Mouse (Mus musculus): Measurements from ENCODE around the gene Pde5a. TPM values are rescaled to one million over a fixed set of nuclear protein-coding genes. Genes with fewer than 3 reads are reported as not detected.

The Pde5a gene
- total RNA-seq, 1 experiment = 1.6 TPM

DNA sequence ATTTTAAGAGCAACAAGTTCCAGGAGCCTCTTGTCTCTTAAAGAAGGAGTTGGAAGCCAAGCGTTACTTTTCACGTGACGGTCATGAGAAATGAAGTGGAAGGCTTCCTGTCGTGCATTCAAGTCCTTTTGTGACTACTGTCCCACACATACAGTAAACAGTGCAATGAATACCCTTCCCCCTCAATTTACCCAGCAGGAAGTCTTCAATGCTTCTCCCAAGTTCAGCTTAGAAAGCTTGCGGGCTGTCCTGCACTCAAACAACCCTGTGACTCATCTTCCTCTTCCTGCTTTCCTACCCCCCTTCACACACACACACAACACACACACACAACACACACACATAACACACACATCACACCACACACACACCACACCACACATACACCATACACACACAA is 105.8 kb downstream of the Pde5a start:
- Histone ChIP-seq H3K36me3 (ENCODE audit: control insufficient read depth, insufficient read depth, low read length, poor library complexity, severe bottlenecking) (no peaks in the 10 kb centered on the region), H3K9ac (ENCODE audit: insufficient read depth, low read depth, low read length, poor library complexity, severe bottlenecking) (no peak overlapping the region), H3K4me1 (ENCODE audit: control insufficient read depth in 2 of 2, insufficient read depth in 2 of 2, low read length in 2 of 2, poor library complexity in 1 of 2) (0 out of 4 replicates have a peak, but pooled peaks cover 0 to 1% of the 10 kb centered on the region in 2 experiments), H3K9me3 (ENCODE audit: control insufficient read depth, insufficient read depth, low read depth, low read length) (no peaks in the 10 kb centered on the region), H3K27ac (ENCODE audit: insufficient read depth, low read depth, low read length, poor library complexity, severe bottlenecking) (no peak overlapping the region), H3K4me3 (ENCODE audit: insufficient read depth in 1 of 2, low read depth in 1 of 2, low read length in 2 of 2, poor library complexity in 1 of 2, severe bottlenecking in 1 of 2) (no peak overlapping the region)
- DNase-seq (ENCODE audit: low read depth, low spot score) = no peak
- TF ChIP-seq ZNF384 (IDR thresholded peaks at IDR 0.05; ENCODE audit: low read depth, low read length) (no peak), CHD2 (IDR thresholded peaks at IDR 0.05; ENCODE audit: low read depth, low read length) (no peak), HCFC1 (IDR thresholded peaks at IDR 0.05; ENCODE audit: borderline replicate concordance, insufficient read depth, low read length) (no peak), MAFK (IDR thresholded peaks at IDR 0.05; ENCODE audit: insufficient read depth, low read depth, low read length) (no peak), ZC3H11A (IDR thresholded peaks at IDR 0.05; ENCODE audit: borderline replicate concordance, low read depth, low read length) (no peak)
- in situ Hi-C loops (cut with MboI; ENCODE audit: low sequenced_read_pairs in 2 of 2, unreplicated experiment in 2 of 2) = no loop called here

DNA sequence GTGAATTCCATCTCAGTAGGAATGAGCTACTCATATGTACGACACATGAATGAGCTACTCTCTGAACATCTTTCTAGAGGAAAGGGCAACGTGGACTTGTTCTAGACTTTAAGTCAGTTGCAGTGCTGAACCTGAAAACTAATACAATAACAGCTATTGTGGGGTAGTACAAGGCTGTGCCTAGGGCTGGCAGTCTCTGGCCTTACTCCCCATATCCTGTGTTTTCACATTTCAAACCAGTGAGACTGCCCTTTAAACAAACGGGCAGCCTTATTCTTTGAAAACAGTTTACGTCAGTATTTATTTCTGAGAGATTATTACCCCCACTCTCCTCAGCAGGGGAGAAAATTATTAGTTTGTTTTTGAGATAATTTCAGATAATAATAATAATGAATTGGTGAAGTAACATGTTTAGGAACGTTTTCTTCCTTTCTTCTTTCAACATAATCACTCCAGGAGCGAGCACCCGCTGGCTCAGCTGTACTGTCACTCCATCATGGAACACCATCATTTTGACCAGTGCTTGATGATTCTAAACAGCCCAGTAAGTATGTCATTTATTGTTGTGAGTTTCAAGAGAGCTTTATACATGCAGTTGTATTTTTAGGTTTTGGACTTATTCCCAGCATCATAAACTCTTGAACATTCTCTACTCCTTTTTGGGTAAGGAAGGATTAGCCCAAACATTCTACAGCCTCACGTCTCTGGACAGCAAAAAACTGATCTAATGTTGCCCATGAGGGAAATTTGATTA is 106.5 kb downstream of the Pde5a start:
- H3K9ac ChIP-seq (ENCODE audit: insufficient read depth, low read depth, low read length, poor library complexity, severe bottlenecking) = no peak overlapping the region
- in situ Hi-C loops (cut with MboI; ENCODE audit: low sequenced_read_pairs in 2 of 2, unreplicated experiment in 2 of 2) = no loop called here
- no peak for DNase-seq (ENCODE audit: low read depth, low spot score)
- H3K36me3 ChIP-seq (ENCODE audit: control insufficient read depth, insufficient read depth, low read length, poor library complexity, severe bottlenecking) = no peaks in the 10 kb centered on the region
- no peak overlapping the region for H3K27ac ChIP-seq (ENCODE audit: insufficient read depth, low read depth, low read length, poor library complexity, severe bottlenecking)
- H3K9me3 ChIP-seq (ENCODE audit: control insufficient read depth, insufficient read depth, low read depth, low read length) = no peaks in the 10 kb centered on the region
- no peak overlapping the region for H3K4me3 ChIP-seq (ENCODE audit: insufficient read depth in 1 of 2, low read depth in 1 of 2, low read length in 2 of 2, poor library complexity in 1 of 2, severe bottlenecking in 1 of 2)
- 0 out of 4 replicates have a peak, but pooled peaks cover 0 to 1% of the 10 kb centered on the region in 2 experiments for H3K4me1 ChIP-seq (ENCODE audit: control insufficient read depth in 2 of 2, insufficient read depth in 2 of 2, low read length in 2 of 2, poor library complexity in 1 of 2)
- no peak for TF ChIP-seq MAFK (IDR thresholded peaks at IDR 0.05; ENCODE audit: insufficient read depth, low read depth, low read length)
- TF ChIP-seq CHD2 (IDR thresholded peaks at IDR 0.05; ENCODE audit: low read depth, low read length) = no peak
- no peak for TF ChIP-seq ZNF384 (IDR thresholded peaks at IDR 0.05; ENCODE audit: low read depth, low read length)
- TF ChIP-seq HCFC1 (IDR thresholded peaks at IDR 0.05; ENCODE audit: borderline replicate concordance, insufficient read depth, low read length) = no peak
- no peak for TF ChIP-seq ZC3H11A (IDR thresholded peaks at IDR 0.05; ENCODE audit: borderline replicate concordance, low read depth, low read length)

DNA sequence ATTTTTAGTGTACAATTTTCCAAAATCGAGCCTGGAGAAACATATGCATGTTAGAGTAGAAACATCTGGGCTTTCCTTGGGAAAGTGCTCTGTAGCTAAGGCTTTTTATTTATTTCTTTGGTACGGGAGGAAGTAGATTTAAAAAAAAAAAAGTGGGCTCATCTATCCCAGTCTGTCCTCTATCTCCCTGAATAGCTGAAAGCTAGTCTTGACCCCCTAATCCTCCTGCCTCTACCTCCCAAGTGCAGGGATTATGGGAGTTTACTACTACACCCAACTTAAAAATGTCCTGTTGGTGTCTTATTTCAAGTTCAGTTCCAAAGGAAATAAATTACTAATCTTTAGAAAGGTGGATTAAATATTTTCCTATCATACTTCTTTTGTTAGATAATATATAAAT is 108.9 kb downstream of the Pde5a start:
- Histone ChIP-seq H3K4me1 (ENCODE audit: control insufficient read depth in 2 of 2, insufficient read depth in 2 of 2, low read length in 2 of 2, poor library complexity in 1 of 2) (0 out of 4 replicates have a peak, but pooled peaks cover 0 to 1% of the 10 kb centered on the region in 2 experiments), H3K36me3 (ENCODE audit: control insufficient read depth, insufficient read depth, low read length, poor library complexity, severe bottlenecking) (no peaks in the 10 kb centered on the region), H3K9ac (ENCODE audit: insufficient read depth, low read depth, low read length, poor library complexity, severe bottlenecking) (no peak overlapping the region), H3K27ac (ENCODE audit: insufficient read depth, low read depth, low read length, poor library complexity, severe bottlenecking) (no peak overlapping the region), H3K9me3 (ENCODE audit: control insufficient read depth, insufficient read depth, low read depth, low read length) (no peaks in the 10 kb centered on the region), H3K4me3 (ENCODE audit: insufficient read depth in 1 of 2, low read depth in 1 of 2, low read length in 2 of 2, poor library complexity in 1 of 2, severe bottlenecking in 1 of 2) (no peak overlapping the region)
- in situ Hi-C loops (cut with MboI; ENCODE audit: low sequenced_read_pairs in 2 of 2, unreplicated experiment in 2 of 2) = no loop called here
- TF ChIP-seq HCFC1 (IDR thresholded peaks at IDR 0.05; ENCODE audit: borderline replicate concordance, insufficient read depth, low read length) (no peak), MAFK (IDR thresholded peaks at IDR 0.05; ENCODE audit: insufficient read depth, low read depth, low read length) (no peak), ZNF384 (IDR thresholded peaks at IDR 0.05; ENCODE audit: low read depth, low read length) (no peak), ZC3H11A (IDR thresholded peaks at IDR 0.05; ENCODE audit: borderline replicate concordance, low read depth, low read length) (no peak), CHD2 (IDR thresholded peaks at IDR 0.05; ENCODE audit: low read depth, low read length) (no peak)
- DNase-seq (ENCODE audit: low read depth, low spot score) = no peak

DNA sequence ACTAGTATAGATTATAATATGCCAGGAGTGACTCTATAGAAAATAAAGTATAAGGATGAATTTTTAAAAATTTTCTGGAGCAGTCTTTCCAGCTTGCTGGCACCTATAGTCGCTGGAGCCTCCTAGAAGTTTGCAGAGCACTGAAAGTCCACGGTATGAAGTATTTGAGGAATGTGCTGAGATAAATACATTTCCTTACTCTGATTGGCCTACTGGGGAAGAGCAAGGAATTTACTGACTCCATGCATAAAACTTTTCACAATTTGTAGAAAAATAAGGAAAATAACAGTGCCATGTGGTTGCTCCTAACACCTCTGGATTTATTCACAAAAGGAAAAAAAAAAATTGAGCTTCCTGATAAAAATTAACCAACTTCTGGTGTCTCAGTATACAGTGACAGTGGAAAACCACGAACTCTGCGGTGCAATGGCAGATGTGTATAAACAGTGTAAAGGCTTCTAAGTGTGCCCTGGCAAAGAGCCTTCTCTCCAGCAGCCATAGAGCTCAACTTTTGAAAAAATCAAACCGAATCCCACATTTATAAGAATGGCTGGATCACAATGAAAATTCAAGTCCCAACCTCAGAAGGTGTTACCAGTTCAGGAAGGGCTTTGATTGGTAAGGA is 119.8 kb downstream of the Pde5a start:
- DNase-seq (ENCODE audit: low read depth, low spot score) = no peak
- H3K36me3 ChIP-seq (ENCODE audit: control insufficient read depth, insufficient read depth, low read length, poor library complexity, severe bottlenecking) = no peaks in the 10 kb centered on the region
- no peak for TF ChIP-seq HCFC1 (IDR thresholded peaks at IDR 0.05; ENCODE audit: borderline replicate concordance, insufficient read depth, low read length)
- no peak for TF ChIP-seq ZC3H11A (IDR thresholded peaks at IDR 0.05; ENCODE audit: borderline replicate concordance, low read depth, low read length)
- TF ChIP-seq CHD2 (IDR thresholded peaks at IDR 0.05; ENCODE audit: low read depth, low read length) = no peak
- no peaks in the 10 kb centered on the region for H3K9me3 ChIP-seq (ENCODE audit: control insufficient read depth, insufficient read depth, low read depth, low read length)
- in situ Hi-C loops (cut with MboI; ENCODE audit: low sequenced_read_pairs in 2 of 2, unreplicated experiment in 2 of 2) = no loop called here
- no peak overlapping the region for H3K9ac ChIP-seq (ENCODE audit: insufficient read depth, low read depth, low read length, poor library complexity, severe bottlenecking)
- H3K4me1 ChIP-seq (ENCODE audit: control insufficient read depth in 2 of 2, insufficient read depth in 2 of 2, low read length in 2 of 2, poor library complexity in 1 of 2) = no peaks in the 10 kb centered on the region
- H3K4me3 ChIP-seq (ENCODE audit: insufficient read depth in 1 of 2, low read depth in 1 of 2, low read length in 2 of 2, poor library complexity in 1 of 2, severe bottlenecking in 1 of 2) = no peak overlapping the region
- H3K27ac ChIP-seq (ENCODE audit: insufficient read depth, low read depth, low read length, poor library complexity, severe bottlenecking) = no peak overlapping the region

Measured in ES-E14 (cell line).